Mouse (Mus musculus) kidney, embryonic 16.5 days (tissue): ENCODE data around the gene Parp8. TPM values are rescaled to one million over a fixed set of nuclear protein-coding genes. Genes with fewer than 3 reads are reported as not detected.

Source experiments
- ATAC-seq: fragments of 200-750 bp; cut with Nextera tagmentation; 2 replicates; pipeline ENCODE4 v1.8.0; 2017; ENCODE audit warnings: moderate TSS enrichment; ENCODE audit not compliant: low FRiP score, low TSS enrichment
- H3K27ac ChIP-seq: fragments of 300-500 bp; sonication (generic); 2 replicates; pipeline ENCODE4 v1.5.1; 2014; ENCODE audit warnings: low read length
- H3K27me3 ChIP-seq: fragments of 300-500 bp; sonication (generic); 2 replicates; pipeline ENCODE4 v1.6.1; 2014; ENCODE audit warnings: low read length, control low read depth, mixed read lengths; ENCODE audit not compliant: insufficient read depth
- H3K36me3 ChIP-seq: fragments of 300-500 bp; sonication (generic); 2 replicates; pipeline ENCODE4 v1.6.1; 2014; ENCODE audit warnings: low read length, control low read depth, mixed read lengths; ENCODE audit not compliant: insufficient read depth
- H3K4me1 ChIP-seq: fragments of 300-500 bp; sonication (generic); 2 replicates; pipeline ENCODE4 v1.6.1; 2014; ENCODE audit warnings: low read length, control low read depth, mixed read lengths; ENCODE audit not compliant: insufficient read depth
- H3K4me2 ChIP-seq: fragments of 300-500 bp; sonication (generic); replicated peaks from 2 replicates; pipeline ENCODE4 v1.6.1; 2014; ENCODE audit warnings: low read depth, low read length
- H3K4me3 ChIP-seq: fragments of 300-500 bp; sonication (generic); 2 replicates; pipeline ENCODE4 v1.5.1; 2014; ENCODE audit warnings: mild to moderate bottlenecking, low read length
- H3K9ac ChIP-seq: fragments of 300-500 bp; sonication (generic); replicated peaks from 2 replicates; pipeline ENCODE4 v1.6.1; 2014; ENCODE audit warnings: low read length
- H3K9me3 ChIP-seq: fragments of 300-500 bp; sonication (generic); 2 replicates; pipeline ENCODE4 v1.6.1; 2016; ENCODE audit warnings: low read length, control low read depth
- WGBS: fragments of 180-500 bp; shearing (Covaris S2); extraction: QIAGEN DNeasy Blood & Tissue Kit; methylation state at CpG from one replicate; pipeline ENCODE4 v1.1.7; 2014; 5-methylcytosine and 5-hydroxymethylcytosine counted together
- polyA plus RNA-seq: library from polyadenylated mRNA; unstranded; fragments of >200 nt; fragmentation: Nextera tagmentation; extraction: Ambion mirVana; gene quantifications from 2 replicates; pipeline ENCODE4 v1.2.1, GENCODE M21; 2015

Gene Parp8
- 15.7 and 18.1 TPM in 2 replicates for polyA plus RNA-seq

- ATAC-seq: peak; percentile 80
- peak within 1 kb of the TSS; percentile 89 for H3K4me3 ChIP-seq
- H3K9me3 ChIP-seq: no peaks in the 10 kb centered on the region
- H3K27ac ChIP-seq: peak within 1 kb of the TSS; percentile 89
- no peaks in the 10 kb centered on the region for H3K36me3 ChIP-seq
- 0 out of 2 replicates have a peak, but pooled peaks cover 7% of the 10 kb centered on the region for H3K4me1 ChIP-seq
- peak within 1 kb of the TSS; percentile 87 for H3K4me2 ChIP-seq
- peak within 1 kb of the TSS; percentile 90 for H3K9ac ChIP-seq
- H3K27me3 ChIP-seq: peaks cover 9% of the 10 kb centered on the region; the same call in 1 of the 2 replicates
- WGBS: under 1% methylated on average over 31 of the region's 67 CpGs
These were observed at the start of gene Parp8 for GRCm38 (mm10) chr13:117025226-117026067. Gene Parp8, minus strand, starts transcription at chr13:117025537.

GRCm38 (mm10) chr13:117062628-117063315 is 37.4 kb upstream of the Parp8 start:
- ATAC-seq: no peak

GRCm38 (mm10) chr13:117056466-117056865 is 31.1 kb upstream of the Parp8 start:
- Histone ChIP-seq H3K27me3 (no peaks in the 10 kb centered on the region), H3K4me3 (no peak overlapping the region), H3K4me2 (no peak overlapping the region), H3K27ac (no peak overlapping the region), H3K36me3 (no peaks in the 10 kb centered on the region), H3K9ac (no peak overlapping the region), H3K4me1 (no peaks in the 10 kb centered on the region), H3K9me3 (no peaks in the 10 kb centered on the region)
- no peak for ATAC-seq
- WGBS: 69% methylated on average over 2 of the region's 2 CpGs

More at GRCm38 (mm10) chr13:117062628-117063315, 37.4 kb upstream of the Parp8 start:
- Histone ChIP-seq H3K27ac (no peak overlapping the region), H3K27me3 (no peaks in the 10 kb centered on the region), H3K4me1 (no peaks in the 10 kb centered on the region), H3K9me3 (no peaks in the 10 kb centered on the region), H3K36me3 (no peaks in the 10 kb centered on the region), H3K4me3 (no peak overlapping the region), H3K4me2 (no peak overlapping the region; the same call in 1 of the 2 replicates), H3K9ac (no peak overlapping the region)
- WGBS: 50% methylated on average over 17 of the region's 17 CpGs

- Histone ChIP-seq H3K4me1 (no peaks in the 10 kb centered on the region), H3K27me3 (no peaks in the 10 kb centered on the region), H3K27ac (no peak overlapping the region), H3K36me3 (no peaks in the 10 kb centered on the region), H3K9me3 (no peaks in the 10 kb centered on the region), H3K4me2 (no peak overlapping the region), H3K4me3 (no peak overlapping the region), H3K9ac (no peak overlapping the region)
- 74% methylated on average over 7 of the region's 7 CpGs for WGBS
- ATAC-seq: no peak
These were observed 29.6 kb upstream of the Parp8 start for GRCm38 (mm10) chr13:117054811-117055496.

- Histone ChIP-seq H3K27me3 (no peaks in the 10 kb centered on the region), H3K27ac (no peak overlapping the region), H3K36me3 (no peaks in the 10 kb centered on the region), H3K4me2 (no peak overlapping the region), H3K9ac (no peak overlapping the region), H3K4me1 (no peaks in the 10 kb centered on the region), H3K4me3 (no peak overlapping the region), H3K9me3 (no peaks in the 10 kb centered on the region)
- ATAC-seq: no peak
- 70% methylated on average over 3 of the region's 3 CpGs for whole genome bisulfite sequencing
These were observed 27.4 kb upstream of the Parp8 start for GRCm38 (mm10) chr13:117052748-117053147.

- no peaks in the 10 kb centered on the region for H3K36me3 ChIP-seq
- H3K4me3 ChIP-seq: no peak overlapping the region
- no peak overlapping the region for H3K27ac ChIP-seq
- no peak for ATAC-seq
- H3K9me3 ChIP-seq: no peaks in the 10 kb centered on the region
- H3K27me3 ChIP-seq: no peaks in the 10 kb centered on the region
- no peak overlapping the region for H3K4me2 ChIP-seq
- 87% methylated on average over 5 of the region's 5 CpGs for WGBS
- no peak overlapping the region for H3K9ac ChIP-seq
- no peaks in the 10 kb centered on the region for H3K4me1 ChIP-seq
These were observed 23.2 kb upstream of the Parp8 start for GRCm38 (mm10) chr13:117048541-117048971.

GRCm38 (mm10) chr13:117043567-117043966 is 18.2 kb upstream of the Parp8 start:
- Histone ChIP-seq H3K9me3 (no peaks in the 10 kb centered on the region), H3K27ac (no peak overlapping the region), H3K4me1 (no peaks in the 10 kb centered on the region), H3K27me3 (no peaks in the 10 kb centered on the region), H3K4me2 (no peak overlapping the region), H3K9ac (no peak overlapping the region), H3K36me3 (no peaks in the 10 kb centered on the region), H3K4me3 (no peak overlapping the region)
- ATAC-seq: no peak

GRCm38 (mm10) chr13:117041021-117041420 is 15.7 kb upstream of the Parp8 start:
- Histone ChIP-seq H3K4me1 (no peaks in the 10 kb centered on the region), H3K4me2 (no peak overlapping the region), H3K4me3 (no peak overlapping the region), H3K9me3 (no peaks in the 10 kb centered on the region), H3K36me3 (no peaks in the 10 kb centered on the region), H3K9ac (no peak overlapping the region), H3K27ac (no peak overlapping the region), H3K27me3 (no peaks in the 10 kb centered on the region)
- ATAC-seq: no peak

GRCm38 (mm10) chr13:117036277-117036676 is 10.9 kb upstream of the Parp8 start:
- Histone ChIP-seq H3K4me3 (no peak overlapping the region), H3K9ac (no peak overlapping the region), H3K9me3 (no peaks in the 10 kb centered on the region), H3K4me1 (no peaks in the 10 kb centered on the region), H3K27me3 (no peaks in the 10 kb centered on the region; the same call in 1 of the 2 replicates), H3K36me3 (no peaks in the 10 kb centered on the region), H3K4me2 (no peak overlapping the region), H3K27ac (no peak overlapping the region)
- 84% methylated on average over 5 of the region's 5 CpGs for WGBS
- no peak for ATAC-seq
